Mouse (Mus musculus): ENCODE data around the gene Bod1. TPM values are rescaled to one million over a fixed set of nuclear protein-coding genes. Genes with fewer than 3 reads are reported as not detected.

Gene Bod1
- polyA plus RNA-seq (2015; fragmentation: Nextera tagmentation; extraction: Ambion mirVana), result 81.8 and 88.4 TPM in 2 replicates

- Histone ChIP-seq H3K4me3 (ENCODE audit: low read length) (peak within 1 kb of the TSS; percentile 91), H3K27ac (ENCODE audit: low read length) (peak within 1 kb of the TSS; percentile 58; the same call in 1 of the 2 replicates), H3K36me3 (ENCODE audit: insufficient read depth, low read length) (peaks cover 21% of the 10 kb centered on the region), H3K4me2 (replicated peaks; ENCODE audit: low read depth, low read length) (peak within 1 kb of the TSS; percentile 56), H3K9me3 (ENCODE audit: low read length) (no peaks in the 10 kb centered on the region), H3K4me1 (ENCODE audit: insufficient read depth, low read length) (peaks cover 9% of the 10 kb centered on the region), H3K9ac (replicated peaks; ENCODE audit: low read length) (peak within 1 kb of the TSS; percentile 98), H3K27me3 (ENCODE audit: insufficient read depth, low read length) (no peaks in the 10 kb centered on the region)
- peak; percentile 97 for ATAC-seq (ENCODE audit: low FRiP score, low TSS enrichment)
- under 1% methylated on average over 60 of the region's 76 CpGs for WGBS
Measured at GRCm38 (mm10) chr11:31671354-31672169, at the start of gene Bod1. Bod1 (minus strand) TSS chr11:31671885.

- no peak for ATAC-seq (ENCODE audit: low FRiP score, low TSS enrichment)
- no peak overlapping the region for H3K4me3 ChIP-seq (ENCODE audit: low read length)
- WGBS, result 87% methylated on average over 4 of the region's 4 CpGs
Measured at GRCm38 (mm10) chr11:31719090-31719489, 47.4 kb upstream of the Bod1 start.

GRCm38 (mm10) chr11:31717926-31718735 is 46.4 kb upstream of the Bod1 start:
- no peak overlapping the region for H3K4me3 ChIP-seq (ENCODE audit: low read length)
- H3K9ac ChIP-seq (replicated peaks; ENCODE audit: low read length), result no peak overlapping the region
- no peak for ATAC-seq (ENCODE audit: low FRiP score, low TSS enrichment)
- H3K27me3 ChIP-seq (ENCODE audit: insufficient read depth, low read length), result no peaks in the 10 kb centered on the region
- H3K4me1 ChIP-seq (ENCODE audit: insufficient read depth, low read length), result peaks cover 8% of the 10 kb centered on the region
- no peaks in the 10 kb centered on the region for H3K9me3 ChIP-seq (ENCODE audit: low read length)
- no peaks in the 10 kb centered on the region for H3K36me3 ChIP-seq (ENCODE audit: insufficient read depth, low read length)
- 66% methylated on average over 4 of the region's 4 CpGs for WGBS
- no peak overlapping the region for H3K4me2 ChIP-seq (replicated peaks; ENCODE audit: low read depth, low read length)
- H3K27ac ChIP-seq (ENCODE audit: low read length), result no peak overlapping the region

More at GRCm38 (mm10) chr11:31719090-31719489, 47.4 kb upstream of the Bod1 start:
- no peaks in the 10 kb centered on the region for H3K36me3 ChIP-seq (ENCODE audit: insufficient read depth, low read length)
- H3K9ac ChIP-seq (replicated peaks; ENCODE audit: low read length), result no peak overlapping the region
- no peaks in the 10 kb centered on the region for H3K27me3 ChIP-seq (ENCODE audit: insufficient read depth, low read length)
- peaks cover under 1% of the 10 kb centered on the region; the same call in 1 of the 2 replicates for H3K4me1 ChIP-seq (ENCODE audit: insufficient read depth, low read length)
- H3K4me2 ChIP-seq (replicated peaks; ENCODE audit: low read depth, low read length), result no peak overlapping the region
- H3K27ac ChIP-seq (ENCODE audit: low read length), result no peak overlapping the region
- no peaks in the 10 kb centered on the region for H3K9me3 ChIP-seq (ENCODE audit: low read length)

GRCm38 (mm10) chr11:31713641-31714121 is 42.0 kb upstream of the Bod1 start:
- 63% methylated on average over 6 of the region's 6 CpGs for WGBS

GRCm38 (mm10) chr11:31713116-31713515 is 41.4 kb upstream of the Bod1 start:
- no peak overlapping the region for H3K9ac ChIP-seq (replicated peaks; ENCODE audit: low read length)
- H3K27ac ChIP-seq (ENCODE audit: low read length), result 0 out of 2 replicates have a peak overlapping the region, but pooled peaks have one; percentile 25
- H3K36me3 ChIP-seq (ENCODE audit: insufficient read depth, low read length), result no peaks in the 10 kb centered on the region
- H3K9me3 ChIP-seq (ENCODE audit: low read length), result no peaks in the 10 kb centered on the region
- H3K27me3 ChIP-seq (ENCODE audit: insufficient read depth, low read length), result no peaks in the 10 kb centered on the region
- H3K4me2 ChIP-seq (replicated peaks; ENCODE audit: low read depth, low read length), result no peak overlapping the region
- H3K4me1 ChIP-seq (ENCODE audit: insufficient read depth, low read length), result peaks cover 11% of the 10 kb centered on the region
- WGBS, result 64% methylated on average over 8 of the region's 8 CpGs
- ATAC-seq (ENCODE audit: low FRiP score, low TSS enrichment), result no peak
- H3K4me3 ChIP-seq (ENCODE audit: low read length), result no peak overlapping the region

More at GRCm38 (mm10) chr11:31713641-31714121, 42.0 kb upstream of the Bod1 start:
- Histone ChIP-seq H3K9me3 (ENCODE audit: low read length) (no peaks in the 10 kb centered on the region), H3K4me2 (replicated peaks; ENCODE audit: low read depth, low read length) (no peak overlapping the region), H3K4me3 (ENCODE audit: low read length) (no peak overlapping the region), H3K27ac (ENCODE audit: low read length) (peak overlapping the region; percentile 34; the same call in 1 of the 2 replicates), H3K27me3 (ENCODE audit: insufficient read depth, low read length) (no peaks in the 10 kb centered on the region), H3K9ac (replicated peaks; ENCODE audit: low read length) (no peak overlapping the region), H3K4me1 (ENCODE audit: insufficient read depth, low read length) (peaks cover 11% of the 10 kb centered on the region), H3K36me3 (ENCODE audit: insufficient read depth, low read length) (no peaks in the 10 kb centered on the region)
- peak; percentile 75; the same call in 1 of the 2 replicates for ATAC-seq (ENCODE audit: low FRiP score, low TSS enrichment)

- ATAC-seq (ENCODE audit: low FRiP score, low TSS enrichment), result no peak
- H3K27ac ChIP-seq (ENCODE audit: low read length), result no peak overlapping the region
- no peak overlapping the region for H3K9ac ChIP-seq (replicated peaks; ENCODE audit: low read length)
- 0 out of 2 replicates have a peak, but pooled peaks cover 3% of the 10 kb centered on the region for H3K4me1 ChIP-seq (ENCODE audit: insufficient read depth, low read length)
- H3K4me3 ChIP-seq (ENCODE audit: low read length), result no peak overlapping the region
- no peaks in the 10 kb centered on the region for H3K27me3 ChIP-seq (ENCODE audit: insufficient read depth, low read length)
- no peaks in the 10 kb centered on the region for H3K36me3 ChIP-seq (ENCODE audit: insufficient read depth, low read length)
- H3K9me3 ChIP-seq (ENCODE audit: low read length), result peaks cover 8% of the 10 kb centered on the region
- H3K4me2 ChIP-seq (replicated peaks; ENCODE audit: low read depth, low read length), result no peak overlapping the region
Measured at GRCm38 (mm10) chr11:31707771-31708170, 36.1 kb upstream of the Bod1 start.

- no peak overlapping the region for H3K4me2 ChIP-seq (replicated peaks; ENCODE audit: low read depth, low read length)
- ATAC-seq (ENCODE audit: low FRiP score, low TSS enrichment), result no peak
Measured at GRCm38 (mm10) chr11:31703173-31703572, 31.5 kb upstream of the Bod1 start.

GRCm38 (mm10) chr11:31701901-31702300 is 30.2 kb upstream of the Bod1 start:
- Histone ChIP-seq H3K9ac (replicated peaks; ENCODE audit: low read length) (no peak overlapping the region), H3K36me3 (ENCODE audit: insufficient read depth, low read length) (no peaks in the 10 kb centered on the region), H3K4me2 (replicated peaks; ENCODE audit: low read depth, low read length) (no peak overlapping the region), H3K27ac (ENCODE audit: low read length) (no peak overlapping the region), H3K4me1 (ENCODE audit: insufficient read depth, low read length) (no peaks in the 10 kb centered on the region), H3K9me3 (ENCODE audit: low read length) (no peaks in the 10 kb centered on the region), H3K4me3 (ENCODE audit: low read length) (no peak overlapping the region), H3K27me3 (ENCODE audit: insufficient read depth, low read length) (no peaks in the 10 kb centered on the region)
- no peak for ATAC-seq (ENCODE audit: low FRiP score, low TSS enrichment)
- 84% methylated on average over 3 of the region's 3 CpGs for WGBS

More at GRCm38 (mm10) chr11:31703173-31703572, 31.5 kb upstream of the Bod1 start:
- Histone ChIP-seq H3K9ac (replicated peaks; ENCODE audit: low read length) (no peak overlapping the region), H3K4me3 (ENCODE audit: low read length) (no peak overlapping the region), H3K27me3 (ENCODE audit: insufficient read depth, low read length) (no peaks in the 10 kb centered on the region), H3K36me3 (ENCODE audit: insufficient read depth, low read length) (no peaks in the 10 kb centered on the region), H3K27ac (ENCODE audit: low read length) (no peak overlapping the region), H3K4me1 (ENCODE audit: insufficient read depth, low read length) (no peaks in the 10 kb centered on the region), H3K9me3 (ENCODE audit: low read length) (peaks cover 8% of the 10 kb centered on the region)
- WGBS, result 75% methylated on average over 8 of the region's 8 CpGs

- Histone ChIP-seq H3K4me2 (replicated peaks; ENCODE audit: low read depth, low read length) (no peak overlapping the region), H3K4me3 (ENCODE audit: low read length) (no peak overlapping the region), H3K27me3 (ENCODE audit: insufficient read depth, low read length) (no peaks in the 10 kb centered on the region), H3K27ac (ENCODE audit: low read length) (no peak overlapping the region), H3K4me1 (ENCODE audit: insufficient read depth, low read length) (no peaks in the 10 kb centered on the region), H3K36me3 (ENCODE audit: insufficient read depth, low read length) (no peaks in the 10 kb centered on the region), H3K9ac (replicated peaks; ENCODE audit: low read length) (no peak overlapping the region), H3K9me3 (ENCODE audit: low read length) (no peaks in the 10 kb centered on the region)
- WGBS, result 61% methylated on average over 3 of the region's 3 CpGs
- no peak for ATAC-seq (ENCODE audit: low FRiP score, low TSS enrichment)
Measured at GRCm38 (mm10) chr11:31699502-31699901, 27.8 kb upstream of the Bod1 start.

Data from kidney, embryonic 16.5 days (tissue).